Mouse (Mus musculus): ENCODE measurements at regions not wholly inside any gene's neighbourhood (a gene's known extent, or its start where the extent isn't known, plus 50 kb on each side); places are given as distances from the start of the nearest gene placed in this dataset.

- no peak for DNase-seq (ENCODE audit: low spot score in 2 of 2)
Observed at GRCm38 (mm10) chr6:93257130-93257841, 314.0 kb upstream of the Adamts9 start.

- DNase-seq (ENCODE audit: low spot score in 2 of 2): no peak
Observed at GRCm38 (mm10) chr6:93253746-93254145, 310.5 kb upstream of the Adamts9 start.

- no peak for DNase-seq (ENCODE audit: low spot score in 2 of 2)
Observed at GRCm38 (mm10) chr6:93248973-93249372, 305.7 kb upstream of the Adamts9 start.

GRCm38 (mm10) chr6:93246498-93247242, 303.4 kb upstream of the Adamts9 start:
- DNase-seq (ENCODE audit: low spot score in 2 of 2): no peak

GRCm38 (mm10) chr6:93235550-93235949, 292.3 kb upstream of the Adamts9 start:
- DNase-seq (ENCODE audit: low spot score in 2 of 2): no peak

GRCm38 (mm10) chr6:93232636-93233035, 289.3 kb upstream of the Adamts9 start:
- DNase-seq (ENCODE audit: low spot score in 2 of 2): no peak

- DNase-seq (ENCODE audit: low spot score in 2 of 2): no peak
Observed at GRCm38 (mm10) chr6:93230450-93230849, 287.2 kb upstream of the Adamts9 start.

- no peak for DNase-seq (ENCODE audit: low spot score in 2 of 2)
Observed at GRCm38 (mm10) chr6:93229320-93229719, 286.0 kb upstream of the Adamts9 start.

- no peak for DNase-seq (ENCODE audit: low spot score in 2 of 2)
Observed at GRCm38 (mm10) chr6:93223610-93224550, 280.6 kb upstream of the Adamts9 start.

- no peak for DNase-seq (ENCODE audit: low spot score in 2 of 2)
Observed at GRCm38 (mm10) chr6:93218015-93218593, 274.8 kb upstream of the Adamts9 start.

- no peak for DNase-seq (ENCODE audit: low spot score in 2 of 2)
Observed at GRCm38 (mm10) chr6:93200886-93201285, 257.6 kb upstream of the Adamts9 start.

GRCm38 (mm10) chr6:93194741-93195140, 251.4 kb upstream of the Adamts9 start:
- no peak for DNase-seq (ENCODE audit: low spot score in 2 of 2)

- DNase-seq (ENCODE audit: low spot score in 2 of 2): no peak
Observed at GRCm38 (mm10) chr6:93192980-93193379, 249.7 kb upstream of the Adamts9 start.

GRCm38 (mm10) chr6:93190986-93191385, 247.7 kb upstream of the Adamts9 start:
- no peak for DNase-seq (ENCODE audit: low spot score in 2 of 2)

GRCm38 (mm10) chr6:93168526-93168925, 225.2 kb upstream of the Adamts9 start:
- no peak for DNase-seq (ENCODE audit: low spot score in 2 of 2)

- DNase-seq (ENCODE audit: low spot score in 2 of 2): no peak
Observed at GRCm38 (mm10) chr6:93167281-93167680, 224.0 kb upstream of the Adamts9 start.

GRCm38 (mm10) chr6:93165942-93166341, 222.7 kb upstream of the Adamts9 start:
- DNase-seq (ENCODE audit: low spot score in 2 of 2): no peak

- DNase-seq (ENCODE audit: low spot score in 2 of 2): no peak
Observed at GRCm38 (mm10) chr6:93152431-93153208, 209.3 kb upstream of the Adamts9 start.

- no peak for DNase-seq (ENCODE audit: low spot score in 2 of 2)
Observed at GRCm38 (mm10) chr6:93150531-93150930, 207.2 kb upstream of the Adamts9 start.

- no peak for DNase-seq (ENCODE audit: low spot score in 2 of 2)
Observed at GRCm38 (mm10) chr6:93149956-93150355, 206.7 kb upstream of the Adamts9 start.

- no peak for DNase-seq (ENCODE audit: low spot score in 2 of 2)
Observed at GRCm38 (mm10) chr6:93140331-93140731, 197.0 kb upstream of the Adamts9 start.

Data from spleen, postnatal 10 days (tissue).